Mouse (Mus musculus): ENCODE results near the gene Kng2. TPM values are rescaled to one million over a fixed set of nuclear protein-coding genes. Genes with fewer than 3 reads are reported as not detected.
"Not testable (repeated sequence)": the region's sequence is repeated elsewhere in the genome, so short reads cannot be mapped to it uniquely, and the experiment has no call there.

Gene Kng2
- total RNA-seq (2017), result not detected in 2 replicates

DNA sequence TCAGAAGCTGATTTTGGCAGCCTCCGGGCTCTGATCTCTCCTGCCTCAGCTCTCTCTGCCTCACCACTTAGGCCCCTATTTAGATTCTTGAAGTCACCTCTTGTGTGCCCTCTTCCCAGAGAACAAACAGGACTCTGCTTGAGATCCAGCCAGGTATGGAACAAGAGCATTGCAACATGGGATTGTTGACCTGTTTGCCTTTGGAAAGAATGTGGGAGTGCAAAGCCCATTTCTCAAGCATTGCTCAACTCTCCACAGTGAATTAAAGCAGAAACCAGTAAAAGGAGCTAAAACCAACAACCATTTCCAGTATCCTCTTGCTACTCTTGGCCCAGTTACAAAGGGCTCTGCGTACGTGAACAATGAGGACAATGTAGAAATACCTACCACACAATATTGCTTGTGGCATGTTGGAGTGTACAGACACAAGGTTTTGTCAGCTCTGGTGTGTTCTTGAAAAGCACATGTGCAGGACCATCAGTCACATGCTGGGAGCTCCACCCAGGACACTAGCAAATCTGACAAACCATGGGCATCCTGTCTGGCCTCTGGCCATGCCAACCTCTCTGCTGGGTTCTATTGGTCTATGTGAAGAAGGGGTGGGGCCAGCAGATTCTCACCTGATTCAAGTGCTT is at the start of gene Kng2:
TSS of gene Kng2 (minus strand) at position 517 of the 635 bp plus-strand sequence.
- not testable (repeated sequence) for ATAC-seq (replicated peaks; ENCODE audit: low read depth, poor library complexity, severe bottlenecking)

DNA sequence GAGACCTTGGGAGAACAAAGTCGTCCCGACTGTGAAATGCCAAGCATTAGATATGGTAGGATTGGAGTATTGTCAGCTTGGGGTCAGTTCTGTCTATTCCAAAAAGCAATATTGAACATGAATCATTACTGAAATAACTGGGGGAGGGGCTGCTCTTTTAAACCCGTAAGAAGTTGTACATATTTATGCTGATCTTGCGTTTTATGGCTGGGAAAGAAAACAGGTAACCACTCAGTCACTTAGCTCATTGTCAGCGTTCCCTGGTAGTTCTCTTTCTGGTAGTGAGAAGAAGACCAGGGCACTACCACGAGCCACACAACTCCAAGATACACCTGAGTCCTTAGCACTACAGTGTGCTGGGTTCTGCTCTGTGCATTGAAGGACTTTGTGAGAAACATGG is 48.2 kb upstream of the Kng2 start:
- not testable (repeated sequence) for ATAC-seq (replicated peaks; ENCODE audit: low read depth, poor library complexity, severe bottlenecking)

DNA sequence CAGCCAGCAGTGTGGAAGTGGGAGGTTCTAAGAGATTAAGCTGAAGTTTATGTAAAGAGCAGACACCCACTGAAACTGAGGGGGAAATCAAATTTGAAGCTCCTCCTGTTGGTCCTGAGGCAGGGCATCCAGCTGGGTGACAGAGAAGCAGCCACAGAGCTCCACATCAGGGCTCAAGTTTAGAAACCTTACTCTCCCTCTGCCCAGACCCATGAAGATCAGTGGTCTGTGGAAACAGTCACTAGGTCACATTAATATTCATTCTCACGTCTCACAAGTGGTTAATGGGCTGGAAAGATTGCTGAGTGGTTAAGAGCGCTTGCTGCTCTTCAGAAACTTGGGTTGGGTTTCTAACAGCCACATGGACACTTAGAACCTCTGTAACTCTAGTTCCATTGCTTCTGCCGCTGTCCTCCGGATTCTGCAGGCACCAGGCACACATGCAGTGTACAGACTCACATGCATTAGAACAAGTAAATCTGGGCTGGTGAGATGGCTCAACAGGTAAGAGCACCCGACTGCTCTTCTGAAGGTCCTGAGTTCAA is 31.6 kb upstream of the Kng2 start:
- ATAC-seq (replicated peaks; ENCODE audit: low read depth, poor library complexity, severe bottlenecking), result not testable (repeated sequence)

DNA sequence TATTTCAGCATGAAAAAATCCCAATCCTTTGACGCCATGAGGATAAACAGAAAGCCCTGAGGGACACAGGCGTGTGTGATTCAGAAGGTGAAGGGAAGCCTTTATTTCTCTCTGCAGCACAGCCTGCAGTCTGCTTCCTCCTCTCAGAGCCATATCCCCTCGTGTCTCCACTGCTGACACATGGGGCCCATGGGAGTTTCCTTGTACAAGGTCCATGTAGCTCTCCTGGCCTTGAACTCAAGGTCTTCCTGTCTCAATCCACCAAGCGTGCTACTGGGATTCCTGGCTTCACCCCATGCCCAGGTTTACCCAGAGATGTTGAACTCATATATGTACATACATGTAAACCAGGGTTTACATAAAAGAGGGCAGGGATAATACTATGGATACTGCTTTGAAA is 30.3 kb upstream of the Kng2 start:
- not testable (repeated sequence) for ATAC-seq (replicated peaks; ENCODE audit: low read depth, poor library complexity, severe bottlenecking)

DNA sequence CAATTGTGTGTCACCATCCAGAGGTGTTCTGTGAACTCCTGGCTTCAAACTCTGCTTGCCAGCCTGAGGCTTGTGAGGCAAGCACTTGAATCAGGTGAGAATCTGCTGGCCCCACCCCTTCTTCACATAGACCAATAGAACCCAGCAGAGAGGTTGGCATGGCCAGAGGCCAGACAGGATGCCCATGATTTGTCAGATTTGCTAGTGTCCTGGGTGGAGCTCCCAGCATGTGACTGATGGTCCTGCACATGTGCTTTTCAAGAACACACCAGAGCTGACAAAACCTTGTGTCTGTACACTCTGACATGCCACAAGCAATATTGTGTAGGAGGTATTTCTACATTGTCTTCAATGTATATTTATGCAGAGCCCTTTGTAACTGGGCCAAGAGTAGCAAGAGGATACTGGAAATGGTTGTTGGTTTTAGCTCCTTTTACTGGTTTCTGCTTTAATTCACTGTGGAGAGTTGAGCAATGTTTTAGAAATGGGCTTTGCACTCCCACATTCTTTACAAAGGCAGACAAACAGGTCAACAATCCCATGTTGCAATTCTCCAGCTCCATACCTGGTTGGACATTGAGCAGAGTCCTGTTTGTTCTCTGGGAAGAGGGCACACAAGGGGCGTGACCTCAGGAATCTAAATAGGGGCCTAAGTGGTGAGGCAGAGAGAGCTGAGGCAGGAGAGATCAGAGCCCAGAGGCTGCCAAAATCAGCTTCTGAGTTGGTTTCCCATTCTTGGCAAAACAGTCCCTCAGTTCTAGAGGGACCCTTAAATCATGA is 28.6 kb upstream of the Kng2 start, which contains the start of gene Kng1:
TSS of gene Kng1 (plus strand) at position 198 of the 780 bp plus-strand sequence.
- ATAC-seq (replicated peaks; ENCODE audit: low read depth, poor library complexity, severe bottlenecking), result not testable (repeated sequence)

DNA sequence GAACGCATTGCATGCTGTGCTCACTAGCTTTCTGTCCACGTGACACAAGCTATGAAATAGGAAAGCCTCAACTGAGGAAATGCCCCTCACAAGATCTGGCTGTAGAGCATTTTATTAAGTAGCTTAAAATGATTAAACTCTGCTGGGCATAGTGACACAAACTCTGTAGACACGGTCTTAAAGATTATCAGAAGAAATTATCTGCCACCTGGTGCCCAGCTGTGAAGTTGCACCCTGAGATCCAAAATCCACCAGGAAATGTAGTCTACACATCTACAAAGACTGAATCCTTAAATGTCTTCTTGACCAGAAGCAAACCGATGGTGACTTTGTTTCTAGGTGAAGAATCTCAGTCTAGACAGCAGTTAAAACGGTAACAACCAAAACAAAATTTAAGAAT is 17.0 kb upstream of the Kng2 start:
- no peak for ATAC-seq (replicated peaks; ENCODE audit: low read depth, poor library complexity, severe bottlenecking)

DNA sequence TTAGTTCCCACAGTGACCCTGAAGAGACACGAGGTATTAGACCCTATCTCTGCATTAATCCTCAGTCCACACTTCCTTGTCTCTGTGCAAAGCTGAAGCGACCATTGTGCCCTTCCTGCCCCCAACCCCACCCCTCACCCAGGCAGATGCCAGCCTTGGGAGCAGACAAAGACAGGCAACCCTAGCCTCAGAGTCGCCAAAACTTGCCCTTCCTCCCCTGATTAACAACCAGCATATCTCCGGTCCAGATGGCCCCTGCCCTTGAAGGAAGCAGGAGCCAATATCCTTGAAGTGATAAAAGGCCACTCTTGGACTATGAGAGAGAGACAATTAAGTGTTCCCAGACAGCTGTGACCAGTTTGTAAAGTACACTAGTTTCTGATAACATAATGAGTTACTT is 11.6 kb upstream of the Kng2 start:
- ATAC-seq (replicated peaks; ENCODE audit: low read depth, poor library complexity, severe bottlenecking), result no peak

DNA sequence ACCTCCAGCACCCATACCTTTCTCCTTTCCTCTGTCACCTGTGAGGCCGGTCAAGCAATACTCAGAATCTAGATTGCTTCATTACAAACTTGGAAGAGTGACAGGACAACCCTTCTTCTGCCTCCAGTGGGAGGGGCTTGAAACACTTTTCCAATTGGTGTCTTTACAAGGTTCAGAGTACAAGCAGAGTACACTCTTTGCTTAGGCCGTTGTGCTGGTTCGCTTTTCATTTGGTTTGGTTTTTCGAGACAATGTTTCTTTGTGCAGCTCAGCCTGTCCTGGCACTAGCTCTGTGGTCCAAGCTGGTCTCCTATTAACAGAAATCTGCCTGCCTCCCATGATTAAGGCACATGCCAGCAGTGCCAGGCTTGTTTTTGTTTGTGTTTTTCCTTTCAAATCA is 10.0 kb upstream of the Kng2 start:
- ATAC-seq (replicated peaks; ENCODE audit: low read depth, poor library complexity, severe bottlenecking), result no peak

DNA sequence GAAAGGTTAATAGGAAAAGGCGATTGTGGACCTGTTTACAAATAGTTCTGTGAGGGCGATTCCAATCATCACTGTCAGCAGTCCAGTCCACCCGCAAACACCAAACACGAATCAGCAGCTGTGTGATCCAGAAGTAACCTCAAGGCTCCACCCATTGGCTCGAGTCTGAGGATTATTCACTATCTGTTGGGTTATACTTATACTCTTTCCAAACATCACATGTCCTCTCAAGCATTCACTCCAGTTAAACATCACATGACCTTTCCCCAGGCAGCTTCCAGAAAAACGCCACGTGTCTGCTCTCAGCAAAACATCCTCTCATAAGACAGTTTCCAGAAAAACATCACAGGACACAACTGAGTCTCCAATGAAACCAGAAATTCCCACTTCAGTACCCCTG is 8.5 kb upstream of the Kng2 start:
- ATAC-seq (replicated peaks; ENCODE audit: low read depth, poor library complexity, severe bottlenecking), result no peak

DNA sequence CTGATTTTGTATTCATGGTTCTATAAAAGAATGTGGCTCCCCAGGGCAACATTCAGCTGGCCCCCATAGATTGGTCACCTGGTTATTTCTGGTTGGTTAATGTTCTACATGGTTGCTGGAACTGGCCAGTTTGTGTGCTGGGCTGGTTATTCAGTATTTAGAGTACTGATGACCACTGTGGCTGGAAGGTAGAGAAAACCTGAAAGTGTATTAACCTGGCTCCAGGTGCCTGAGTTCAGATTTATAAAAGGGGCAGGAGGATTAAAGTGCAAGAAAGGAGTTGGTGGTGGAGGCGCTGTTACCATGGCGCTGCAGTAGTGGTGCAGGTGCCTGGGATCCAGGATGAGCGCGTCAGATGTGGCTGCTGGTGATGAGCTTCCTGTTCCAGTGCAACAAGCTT is 4.4 kb upstream of the Kng2 start:
- ATAC-seq (replicated peaks; ENCODE audit: low read depth, poor library complexity, severe bottlenecking), result no peak

DNA sequence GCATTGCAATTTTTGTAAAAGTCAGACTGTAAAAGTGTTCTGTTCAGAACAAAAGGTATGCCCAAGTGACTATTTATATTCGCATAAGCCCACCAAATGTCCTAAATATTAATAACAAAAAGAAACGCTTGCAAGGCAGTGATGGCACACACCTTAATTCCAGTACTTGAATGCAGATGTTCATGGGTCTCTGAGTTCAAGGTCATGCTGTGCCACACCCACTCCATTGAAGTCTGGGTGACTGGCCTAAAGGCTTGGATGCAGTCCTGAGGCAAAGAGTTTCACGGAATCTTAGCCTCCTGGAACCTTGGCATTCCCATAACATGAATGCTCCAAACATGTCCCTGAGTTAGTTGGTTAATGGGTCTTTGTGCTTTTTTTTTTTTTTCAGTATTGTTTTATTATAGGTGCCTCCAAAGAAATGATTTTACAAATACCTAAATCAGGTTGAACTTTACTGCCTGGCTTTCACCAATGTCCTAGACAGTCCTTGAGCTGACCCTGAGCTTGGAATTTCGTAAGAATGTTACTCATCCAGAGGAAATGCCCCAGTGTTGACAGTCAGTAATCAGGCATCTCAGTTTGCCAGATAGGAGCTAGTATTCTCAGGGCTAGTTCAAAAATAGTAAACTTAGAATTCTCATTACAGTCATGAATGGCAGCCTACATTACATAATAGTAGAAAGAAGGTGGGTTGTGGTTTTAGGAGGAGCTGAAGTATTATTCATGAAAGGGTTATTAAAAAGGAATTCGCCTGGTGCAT is 1.6 kb upstream of the Kng2 start:
- ATAC-seq (replicated peaks; ENCODE audit: low read depth, poor library complexity, severe bottlenecking), result no peak

DNA sequence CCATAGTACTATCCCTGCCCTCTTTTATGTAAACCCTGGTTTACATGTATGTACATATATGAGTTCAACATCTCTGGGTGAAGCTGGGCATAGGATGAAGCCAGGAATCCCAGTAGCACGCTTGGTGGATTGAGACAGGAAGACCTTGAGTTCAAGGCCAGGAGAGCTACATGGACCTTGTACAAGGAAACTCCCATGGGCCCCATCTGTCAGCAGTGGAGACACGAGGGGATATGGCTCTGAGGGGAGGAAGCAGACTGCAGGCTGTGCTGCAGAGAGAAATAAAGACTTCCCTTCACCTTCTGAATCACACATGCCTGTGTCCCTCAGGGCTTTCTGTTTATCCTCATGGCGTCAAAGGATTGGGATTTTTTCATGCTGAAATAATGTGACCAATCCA is 1.9 kb downstream of the Kng2 start:
- not testable (repeated sequence) for ATAC-seq (replicated peaks; ENCODE audit: low read depth, poor library complexity, severe bottlenecking)

DNA sequence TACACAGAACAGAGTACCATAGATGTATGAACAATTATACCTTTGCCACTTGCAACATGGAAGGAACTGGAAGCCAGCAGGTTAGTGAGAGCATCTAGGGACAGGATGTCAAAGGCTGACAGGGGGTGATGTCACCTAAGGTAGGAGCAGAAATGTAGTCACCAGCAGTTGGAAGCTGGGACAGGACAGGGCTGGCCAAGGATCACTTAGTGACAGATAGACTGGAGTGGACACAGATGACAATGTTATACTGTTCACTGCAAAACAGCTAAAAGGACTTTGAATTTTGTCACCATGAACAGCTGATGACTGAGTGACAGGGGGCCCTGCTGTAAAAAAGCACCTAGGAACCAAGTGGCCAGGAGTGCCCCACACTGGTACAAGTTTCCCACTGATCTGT is 2.7 kb downstream of the Kng2 start:
- ATAC-seq (replicated peaks; ENCODE audit: low read depth, poor library complexity, severe bottlenecking), result no peak

DNA sequence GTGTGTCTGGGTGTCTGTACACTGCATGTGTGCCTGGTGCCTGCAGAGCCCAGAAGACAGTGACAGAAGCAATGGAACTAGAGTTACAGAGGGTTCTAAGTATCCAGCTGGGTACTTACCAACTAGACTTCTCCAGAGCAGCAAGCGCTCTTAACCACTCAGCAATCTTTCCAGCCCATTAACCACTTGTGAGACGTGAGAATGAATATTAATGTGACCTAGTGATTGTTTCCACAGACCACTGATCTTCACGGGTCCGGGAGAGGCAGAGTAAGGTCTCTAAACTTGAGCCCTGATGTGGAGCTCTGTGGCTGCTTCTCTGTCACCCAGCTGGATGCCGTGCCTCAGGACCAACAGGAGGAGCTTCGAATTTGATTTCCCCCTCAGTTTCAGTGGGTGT is 4.2 kb downstream of the Kng2 start:
- no peak for ATAC-seq (replicated peaks; ENCODE audit: low read depth, poor library complexity, severe bottlenecking)

DNA sequence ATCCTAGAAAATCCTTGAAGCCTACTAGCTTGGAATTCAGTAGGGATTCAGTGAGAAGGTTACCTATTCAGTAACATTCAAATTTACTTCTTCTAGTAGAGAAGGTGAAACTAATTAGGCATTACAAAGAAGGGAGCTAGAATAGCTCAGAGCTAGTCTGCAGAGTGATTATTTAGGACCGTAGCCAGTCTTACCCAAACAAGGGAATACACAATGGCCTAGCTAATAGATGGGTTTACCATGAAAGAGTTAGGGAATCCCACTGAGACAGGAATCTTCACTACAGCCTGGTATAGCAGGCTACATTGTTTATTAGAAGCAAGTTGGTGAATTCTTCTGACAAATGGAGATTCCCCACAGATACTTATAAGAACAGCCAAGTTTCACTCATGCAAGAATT is 8.7 kb downstream of the Kng2 start:
- not testable (repeated sequence) for ATAC-seq (replicated peaks; ENCODE audit: low read depth, poor library complexity, severe bottlenecking)

DNA sequence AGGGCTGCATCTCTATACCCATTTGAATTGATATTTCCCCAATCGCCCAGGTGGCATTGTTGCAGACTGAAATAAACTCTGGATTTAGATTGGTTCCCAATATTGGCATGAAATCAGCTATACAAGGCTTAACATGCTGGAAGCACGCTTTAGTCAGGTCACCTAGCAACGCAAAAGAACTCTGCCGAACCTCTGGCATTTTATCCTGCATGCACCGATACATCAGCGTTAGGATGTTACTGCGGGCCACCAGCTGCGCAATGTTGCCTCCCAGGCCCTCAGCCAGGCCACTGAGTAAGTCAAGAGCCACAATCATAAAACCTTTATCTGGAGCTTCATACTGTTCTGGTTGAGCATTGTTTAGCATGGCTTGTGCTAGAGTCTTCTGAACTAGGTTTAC is 14.6 kb downstream of the Kng2 start:
- ATAC-seq (replicated peaks; ENCODE audit: low read depth, poor library complexity, severe bottlenecking), result not testable (repeated sequence)

DNA sequence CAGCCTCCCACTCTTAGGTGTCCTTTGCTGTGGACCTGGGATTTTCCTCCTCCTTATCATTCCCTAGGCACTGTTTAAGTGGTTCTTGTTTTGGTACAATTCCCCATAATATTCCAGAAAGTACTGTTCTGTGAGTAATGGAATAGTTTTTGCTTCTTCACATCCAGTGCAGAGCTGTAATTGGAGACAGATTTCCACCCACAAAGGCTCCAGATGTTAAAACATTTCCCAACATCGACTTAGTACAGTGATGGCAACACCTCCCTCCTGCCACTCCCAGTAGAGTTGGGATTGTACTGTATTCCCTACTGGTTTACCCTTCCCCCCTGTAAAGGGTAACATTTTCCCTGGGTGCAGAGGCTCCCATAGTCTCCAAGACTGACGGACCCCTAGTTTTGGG is 15.5 kb downstream of the Kng2 start:
- ATAC-seq (replicated peaks; ENCODE audit: low read depth, poor library complexity, severe bottlenecking), result not testable (repeated sequence)

DNA sequence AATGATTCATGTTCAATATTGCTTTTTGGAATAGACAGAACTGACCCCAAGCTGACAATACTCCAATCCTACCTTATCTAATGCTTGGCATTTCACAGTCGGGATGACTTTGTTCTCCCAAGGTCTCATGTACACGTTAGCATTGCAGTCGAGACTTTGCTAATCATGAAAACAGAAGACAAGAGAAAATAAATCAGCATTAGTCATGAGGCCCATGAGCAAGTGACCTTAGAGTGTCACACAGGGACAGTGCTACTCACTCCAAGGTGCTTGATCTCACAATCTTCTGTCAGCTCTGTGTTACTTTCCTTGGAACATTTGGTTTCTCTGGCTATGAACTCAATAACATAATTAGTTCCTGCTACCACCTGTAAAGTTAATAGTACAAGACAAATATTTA is 32.3 kb downstream of the Kng2 start:
- ATAC-seq (replicated peaks; ENCODE audit: low read depth, poor library complexity, severe bottlenecking), result not testable (repeated sequence)

DNA sequence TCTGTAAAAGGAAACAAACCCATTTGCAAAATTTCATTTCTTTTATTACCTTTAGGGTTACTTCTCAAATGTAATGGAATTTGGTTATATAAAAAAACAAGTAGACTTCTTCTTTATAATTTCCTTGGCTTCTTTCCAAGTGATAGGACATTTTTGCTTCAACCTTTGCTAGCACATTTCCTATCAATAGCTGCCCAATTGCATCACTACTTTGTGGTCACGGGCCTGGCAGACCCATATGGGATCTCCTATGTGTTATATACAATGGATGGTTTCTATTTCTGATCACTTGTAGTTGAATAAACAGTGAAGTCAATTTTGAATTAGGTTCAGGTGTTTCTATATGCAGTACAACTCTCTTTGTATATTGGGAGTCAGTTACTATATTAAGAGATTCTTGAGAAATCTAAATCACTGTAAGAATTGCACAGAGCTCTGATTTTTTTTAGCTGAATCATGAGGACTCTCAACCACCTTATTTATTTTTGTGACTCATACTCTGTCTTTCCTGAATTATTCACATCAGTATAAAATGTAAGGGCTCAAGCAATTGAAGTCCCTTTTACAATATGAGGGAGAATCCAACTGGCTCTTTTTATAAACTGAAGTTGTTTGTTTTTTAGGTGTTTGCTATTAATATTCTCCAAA is 61.8 kb downstream of the Kng2 start:
- ATAC-seq (replicated peaks; ENCODE audit: low read depth, poor library complexity, severe bottlenecking), result no peak

DNA sequence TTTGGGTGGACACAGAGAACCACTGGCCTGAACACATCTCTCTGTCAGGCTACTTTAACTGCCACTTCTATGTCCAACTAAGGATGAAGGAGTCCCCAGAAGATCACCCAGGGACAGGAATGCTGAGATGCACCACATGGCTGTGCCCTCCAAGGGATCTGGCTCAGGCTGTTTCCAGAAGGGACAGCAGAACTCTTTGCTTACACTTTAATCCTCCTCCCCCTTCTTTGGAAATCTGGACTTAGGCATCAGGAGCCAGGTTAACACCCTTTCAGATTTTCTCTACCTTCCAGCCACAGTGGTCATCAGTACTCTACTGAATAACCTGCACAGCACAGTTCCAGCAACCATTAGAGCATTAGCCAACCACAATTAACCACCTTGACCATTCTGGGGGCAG is 66.0 kb downstream of the Kng2 start:
- no peak for ATAC-seq (replicated peaks; ENCODE audit: low read depth, poor library complexity, severe bottlenecking)

Data from common myeloid progenitor, adult 5-6 weeks (primary cell).